Mouse (Mus musculus) embryonic fibroblast, embryonic 13.5 days (primary cell): ENCODE results near the gene Ugt2a2.

ENCODE experiments used
- CTCF ChIP-seq: IDR thresholded peaks from 2 replicates; pipeline ENCODE4 v1.5.1; 2011; ENCODE audit warnings: mild to moderate bottlenecking, control low read depth, low read length, moderate library complexity, borderline replicate concordance; ENCODE audit not compliant: insufficient read depth
- POLR2A ChIP-seq: IDR thresholded peaks from 2 replicates; pipeline ENCODE4 v1.6.1; 2011; ENCODE audit warnings: low read depth, mild to moderate bottlenecking, control low read depth, low read length, moderate library complexity

- TF ChIP-seq CTCF (no peak), POLR2A (no peak)
Observed at GRCm38 (mm10) chr5:87490771-87491170, 8.7 kb upstream of the Ugt2a2 start, which contains the start of gene Ugt2a1.
